Mouse (Mus musculus) liver, embryonic 14.5 days (tissue): ENCODE results near the gene Gpc1.

Experiments
- CTCF ChIP-seq: IDR thresholded peaks from 2 replicates; pipeline ENCODE4 v1.5.1; 2016; ENCODE audit warnings: antibody characterized with exemption, low read depth, control low read depth
- EP300 ChIP-seq: IDR thresholded peaks from 2 replicates; pipeline ENCODE4 v1.6.1; 2016; ENCODE audit warnings: antibody characterized with exemption, low read depth

GRCm38 (mm10) chr1:92815756-92816294, 15.6 kb upstream of the Gpc1 start:
- TF ChIP-seq CTCF (no peak), EP300 (no peak)
